In genomic region chrX:170021750-170022461, GRCm38 (mm10) we compare ENCODE assay signal across 8 mouse cellular contexts. TPM values are rescaled to one million over a fixed set of nuclear protein-coding genes. Genes with fewer than 3 reads are reported as not detected.
DNase-seq lines count a peak whose midpoint lies in the region; ATAC-seq and TF ChIP-seq lines count a peak whose summit lies in the region.
"Not testable (repeated sequence)": the region's sequence is repeated elsewhere in the genome, so short reads cannot be mapped to it uniquely, and the experiment has no call there.

No protein-coding gene starts in this region.

- not testable (repeated sequence) for H3K9ac ChIP-seq in liver, embryonic 11.5 days (ENCODE audit: low read depth, low read length); neural tube, embryonic 11.5 days (ENCODE audit: low read length)

- not testable (repeated sequence) for H3K27me3 ChIP-seq in kidney, adult 2 months (replicated peaks; ENCODE audit: control insufficient read depth, insufficient read depth, low read length); liver, embryonic 11.5 days (replicated peaks; ENCODE audit: control insufficient read depth, insufficient read depth, low read length); neural tube, embryonic 11.5 days (ENCODE audit: control insufficient read depth, insufficient read depth, low read length); thymus, adult 2 months (ENCODE audit: control insufficient read depth, insufficient read depth, low read length)

- H3K36me3 ChIP-seq in kidney, adult 2 months (ENCODE audit: control insufficient read depth, insufficient read depth, low read length), result peaks cover 26% of the 10 kb centered on the region; the same call in 1 of the 2 replicates
- H3K36me3 ChIP-seq in liver, embryonic 11.5 days (ENCODE audit: control insufficient read depth, insufficient read depth, low read length), result peaks cover 36% of the 10 kb centered on the region
- peaks cover 16% of the 10 kb centered on the region for H3K36me3 ChIP-seq in neural tube, embryonic 11.5 days (ENCODE audit: control insufficient read depth, insufficient read depth, low read length)
- H3K36me3 ChIP-seq in thymus, adult 2 months (ENCODE audit: control insufficient read depth, insufficient read depth, low read length), result peaks cover 29% of the 10 kb centered on the region

- not testable (repeated sequence) for H3K4me3 ChIP-seq in kidney, adult 2 months (ENCODE audit: insufficient read depth, low read depth, low read length); liver, embryonic 11.5 days (ENCODE audit: low read depth, low read length); neural tube, embryonic 11.5 days (ENCODE audit: low read depth, low read length); thymus, adult 2 months (ENCODE audit: control insufficient read depth, insufficient read depth, low read length)

- peak; percentile 91 for DNase-seq in 416B (ENCODE audit: low read depth)
- DNase-seq in ZHBTc4 (ENCODE audit: low read depth, low spot score), result peak; percentile 100
- DNase-seq in cerebellum, postnatal 36 days, result peak; percentile 64
- peak; percentile 84 for DNase-seq in kidney, adult 2 months
- DNase-seq in liver, embryonic 11.5 days (ENCODE audit: low spot score), result peak; percentile 80
- peak; percentile 74 for DNase-seq in neural tube, embryonic 11.5 days (ENCODE audit: low spot score)
- DNase-seq in thymus, adult 2 months, result peak; percentile 79

- ATAC-seq in frontal cortex, adult (ENCODE audit: low TSS enrichment), result peak; percentile 67
- not testable (repeated sequence) for ATAC-seq in liver, embryonic 11.5 days (replicated peaks; ENCODE audit: low FRiP score); neural tube, embryonic 11.5 days (ENCODE audit: insufficient read depth, low FRiP score, low TSS enrichment)

- peaks cover 32% of the 10 kb centered on the region for H3K9me3 ChIP-seq in liver, embryonic 11.5 days (ENCODE audit: control insufficient read depth, low read length)
- H3K9me3 ChIP-seq in neural tube, embryonic 11.5 days (ENCODE audit: control insufficient read depth, low read length), result peaks cover 20% of the 10 kb centered on the region

- H3K4me2 ChIP-seq in liver, embryonic 11.5 days; neural tube, embryonic 11.5 days (ENCODE audit: low read depth): not testable (repeated sequence)

- not testable (repeated sequence) for H3K4me1 ChIP-seq in kidney, adult 2 months (ENCODE audit: control insufficient read depth, insufficient read depth, low read length); liver, embryonic 11.5 days (replicated peaks; ENCODE audit: control insufficient read depth, insufficient read depth, low read length); neural tube, embryonic 11.5 days (ENCODE audit: control insufficient read depth, insufficient read depth, low read length); thymus, adult 2 months (replicated peaks; ENCODE audit: control insufficient read depth, insufficient read depth, low read length)

- WGBS in kidney, adult 2 months, result 62% methylated on average over 15 of the region's 15 CpGs
- 52% methylated on average over 15 of the region's 15 CpGs for WGBS in liver, embryonic 11.5 days
- 51% methylated on average over 15 of the region's 15 CpGs for whole genome bisulfite sequencing in neural tube, embryonic 11.5 days
- WGBS in thymus, adult 2 months, result 61% methylated on average over 15 of the region's 15 CpGs

- not testable (repeated sequence) for TF ChIP-seq CTCF in kidney, adult 2 months (conservative IDR thresholded peaks at IDR 0.05; ENCODE audit: insufficient read depth, insufficient read length, low read depth, low read length); thymus, adult 2 months (IDR thresholded peaks at IDR 0.05; ENCODE audit: borderline replicate concordance, control insufficient read depth, extremely low read depth, insufficient read depth, low read length, poor library complexity)

- TF ChIP-seq POLR2A in kidney, adult 2 months (IDR thresholded peaks at IDR 0.05; ENCODE audit: low read depth, low read length); thymus, adult 2 months (IDR thresholded peaks at IDR 0.05; ENCODE audit: control insufficient read depth, extremely low read depth, insufficient read depth, low read length, poor library complexity): not testable (repeated sequence)

- H3K27ac ChIP-seq in kidney, adult 2 months (ENCODE audit: insufficient read depth, low read depth, low read length); liver, embryonic 11.5 days (ENCODE audit: low read depth, low read length); neural tube, embryonic 11.5 days (ENCODE audit: low read depth, low read length); thymus, adult 2 months (ENCODE audit: control insufficient read depth, insufficient read depth, low read length): not testable (repeated sequence)

RNA-seq across cellular contexts. Expression of gene Gm21887, which starts 12.4 kb away (rescaled TPM):
- polyA plus RNA-seq in kidney, adult 2 months (2012; rRNA removed), result 108 and 184 TPM in 2 replicates
- polyA plus RNA-seq in liver, embryonic 11.5 days (2014; fragmentation: Nextera tagmentation; extraction: Ambion mirVana), result 217 and 306 TPM in 2 replicates
- polyA plus RNA-seq in neural tube, embryonic 11.5 days (2014; fragmentation: Nextera tagmentation; extraction: Ambion mirVana), result 214 and 267 TPM in 2 replicates
- polyA plus RNA-seq in thymus, adult 2 months (2012; rRNA removed), result 1,607 and 1,995 TPM in 2 replicates
